Mouse (Mus musculus): ENCODE data around the gene Kdm1b. TPM values are rescaled to one million over a fixed set of nuclear protein-coding genes. Genes with fewer than 3 reads are reported as not detected.

Gene Kdm1b
- polyA plus RNA-seq, 1 experiment from 2014 or later, result 14.5 TPM

- peaks cover 11% of the 10 kb centered on the region for H3K36me3 ChIP-seq (ENCODE audit: insufficient read depth, low read length)
- no peak for ATAC-seq (ENCODE audit: low FRiP score, low TSS enrichment)
- no peaks in the 10 kb centered on the region for H3K4me1 ChIP-seq (ENCODE audit: insufficient read depth, low read length)
- no peak overlapping the region for H3K27ac ChIP-seq (ENCODE audit: low read length)
- H3K9ac ChIP-seq (replicated peaks; ENCODE audit: low read length), result no peak overlapping the region
- H3K27me3 ChIP-seq (ENCODE audit: insufficient read depth, low read length), result no peaks in the 10 kb centered on the region
- no peaks in the 10 kb centered on the region for H3K9me3 ChIP-seq (ENCODE audit: low read length)
- 54% methylated on average over 5 of the region's 5 CpGs for WGBS
- no peak overlapping the region for H3K4me2 ChIP-seq (replicated peaks; ENCODE audit: low read depth, low read length)
- H3K4me3 ChIP-seq (ENCODE audit: low read length), result no peak overlapping the region
These were observed 29.2 kb downstream of the Kdm1b start for GRCm38 (mm10) chr13:47072484-47072883.

GRCm38 (mm10) chr13:47076156-47076555, 32.9 kb downstream of the Kdm1b start:
- no peak overlapping the region for H3K4me3 ChIP-seq (ENCODE audit: low read length)
- no peak for ATAC-seq (ENCODE audit: low FRiP score, low TSS enrichment)
- H3K27ac ChIP-seq (ENCODE audit: low read length), result no peak overlapping the region
- no peak overlapping the region for H3K4me2 ChIP-seq (replicated peaks; ENCODE audit: low read depth, low read length)
- H3K9ac ChIP-seq (replicated peaks; ENCODE audit: low read length), result no peak overlapping the region
- peaks cover 11% of the 10 kb centered on the region for H3K36me3 ChIP-seq (ENCODE audit: insufficient read depth, low read length)
- WGBS, result 85% methylated on average over 5 of the region's 5 CpGs
- H3K27me3 ChIP-seq (ENCODE audit: insufficient read depth, low read length), result no peaks in the 10 kb centered on the region
- no peaks in the 10 kb centered on the region for H3K4me1 ChIP-seq (ENCODE audit: insufficient read depth, low read length)
- no peaks in the 10 kb centered on the region for H3K9me3 ChIP-seq (ENCODE audit: low read length)

GRCm38 (mm10) chr13:47077367-47077766, 34.1 kb downstream of the Kdm1b start:
- no peak for ATAC-seq (ENCODE audit: low FRiP score, low TSS enrichment)
- Histone ChIP-seq H3K4me2 (replicated peaks; ENCODE audit: low read depth, low read length) (no peak overlapping the region), H3K9ac (replicated peaks; ENCODE audit: low read length) (no peak overlapping the region), H3K4me1 (ENCODE audit: insufficient read depth, low read length) (no peaks in the 10 kb centered on the region), H3K4me3 (ENCODE audit: low read length) (no peak overlapping the region), H3K36me3 (ENCODE audit: insufficient read depth, low read length) (peaks cover 17% of the 10 kb centered on the region), H3K27ac (ENCODE audit: low read length) (no peak overlapping the region), H3K27me3 (ENCODE audit: insufficient read depth, low read length) (no peaks in the 10 kb centered on the region), H3K9me3 (ENCODE audit: low read length) (no peaks in the 10 kb centered on the region)

GRCm38 (mm10) chr13:47078799-47079198, 35.5 kb downstream of the Kdm1b start:
- 74% methylated on average over 5 of the region's 5 CpGs for WGBS
- no peak for ATAC-seq (ENCODE audit: low FRiP score, low TSS enrichment)

GRCm38 (mm10) chr13:47080905-47081505, 37.7 kb downstream of the Kdm1b start:
- 88% methylated on average over 4 of the region's 4 CpGs for WGBS
- peaks cover 17% of the 10 kb centered on the region for H3K36me3 ChIP-seq (ENCODE audit: insufficient read depth, low read length)

More at GRCm38 (mm10) chr13:47078799-47079198, 35.5 kb downstream of the Kdm1b start:
- H3K4me1 ChIP-seq (ENCODE audit: insufficient read depth, low read length), result no peaks in the 10 kb centered on the region
- H3K27ac ChIP-seq (ENCODE audit: low read length), result no peak overlapping the region
- no peak overlapping the region for H3K9ac ChIP-seq (replicated peaks; ENCODE audit: low read length)
- no peaks in the 10 kb centered on the region for H3K9me3 ChIP-seq (ENCODE audit: low read length)
- H3K36me3 ChIP-seq (ENCODE audit: insufficient read depth, low read length), result peaks cover 17% of the 10 kb centered on the region
- no peak overlapping the region for H3K4me3 ChIP-seq (ENCODE audit: low read length)
- H3K27me3 ChIP-seq (ENCODE audit: insufficient read depth, low read length), result no peaks in the 10 kb centered on the region
- no peak overlapping the region for H3K4me2 ChIP-seq (replicated peaks; ENCODE audit: low read depth, low read length)

GRCm38 (mm10) chr13:47088433-47088832, 45.1 kb downstream of the Kdm1b start:
- WGBS, result 97% methylated on average over 1 of the region's 1 CpGs
- Histone ChIP-seq H3K4me1 (ENCODE audit: insufficient read depth, low read length) (no peaks in the 10 kb centered on the region), H3K27ac (ENCODE audit: low read length) (no peak overlapping the region), H3K36me3 (ENCODE audit: insufficient read depth, low read length) (peaks cover 30% of the 10 kb centered on the region), H3K27me3 (ENCODE audit: insufficient read depth, low read length) (no peaks in the 10 kb centered on the region), H3K9me3 (ENCODE audit: low read length) (no peaks in the 10 kb centered on the region), H3K4me3 (ENCODE audit: low read length) (no peak overlapping the region), H3K9ac (replicated peaks; ENCODE audit: low read length) (no peak overlapping the region), H3K4me2 (replicated peaks; ENCODE audit: low read depth, low read length) (no peak overlapping the region)
- ATAC-seq (ENCODE audit: low FRiP score, low TSS enrichment), result no peak

More at GRCm38 (mm10) chr13:47080905-47081505, 37.7 kb downstream of the Kdm1b start:
- H3K4me1 ChIP-seq (ENCODE audit: insufficient read depth, low read length), result no peaks in the 10 kb centered on the region
- no peaks in the 10 kb centered on the region for H3K9me3 ChIP-seq (ENCODE audit: low read length)
- H3K4me2 ChIP-seq (replicated peaks; ENCODE audit: low read depth, low read length), result no peak overlapping the region
- H3K27ac ChIP-seq (ENCODE audit: low read length), result no peak overlapping the region
- H3K9ac ChIP-seq (replicated peaks; ENCODE audit: low read length), result no peak overlapping the region
- ATAC-seq (ENCODE audit: low FRiP score, low TSS enrichment), result no peak
- H3K4me3 ChIP-seq (ENCODE audit: low read length), result no peak overlapping the region
- no peaks in the 10 kb centered on the region for H3K27me3 ChIP-seq (ENCODE audit: insufficient read depth, low read length)

GRCm38 (mm10) chr13:47089271-47089670, 46.0 kb downstream of the Kdm1b start:
- no peak overlapping the region for H3K27ac ChIP-seq (ENCODE audit: low read length)
- H3K36me3 ChIP-seq (ENCODE audit: insufficient read depth, low read length), result peaks cover 38% of the 10 kb centered on the region
- 86% methylated on average over 2 of the region's 2 CpGs for WGBS
- H3K4me1 ChIP-seq (ENCODE audit: insufficient read depth, low read length), result no peaks in the 10 kb centered on the region
- no peak overlapping the region for H3K9ac ChIP-seq (replicated peaks; ENCODE audit: low read length)
- no peaks in the 10 kb centered on the region for H3K9me3 ChIP-seq (ENCODE audit: low read length)
- H3K4me3 ChIP-seq (ENCODE audit: low read length), result no peak overlapping the region
- no peak overlapping the region for H3K4me2 ChIP-seq (replicated peaks; ENCODE audit: low read depth, low read length)
- H3K27me3 ChIP-seq (ENCODE audit: insufficient read depth, low read length), result no peaks in the 10 kb centered on the region
- no peak for ATAC-seq (ENCODE audit: low FRiP score, low TSS enrichment)

- 87% methylated on average over 2 of the region's 2 CpGs for WGBS
- no peak for ATAC-seq (ENCODE audit: low FRiP score, low TSS enrichment)
- Histone ChIP-seq H3K4me3 (ENCODE audit: low read length) (no peak overlapping the region), H3K27me3 (ENCODE audit: insufficient read depth, low read length) (no peaks in the 10 kb centered on the region), H3K9ac (replicated peaks; ENCODE audit: low read length) (no peak overlapping the region), H3K36me3 (ENCODE audit: insufficient read depth, low read length) (peaks cover 47% of the 10 kb centered on the region), H3K4me2 (replicated peaks; ENCODE audit: low read depth, low read length) (no peak overlapping the region), H3K4me1 (ENCODE audit: insufficient read depth, low read length) (no peaks in the 10 kb centered on the region), H3K27ac (ENCODE audit: low read length) (no peak overlapping the region), H3K9me3 (ENCODE audit: low read length) (no peaks in the 10 kb centered on the region)
These were observed 50.5 kb downstream of the Kdm1b start for GRCm38 (mm10) chr13:47093791-47094190.

GRCm38 (mm10) chr13:47096591-47096990, 53.3 kb downstream of the Kdm1b start:
- no peak overlapping the region for H3K4me3 ChIP-seq (ENCODE audit: low read length)
- no peak for ATAC-seq (ENCODE audit: low FRiP score, low TSS enrichment)
- H3K36me3 ChIP-seq (ENCODE audit: insufficient read depth, low read length), result peaks cover 42% of the 10 kb centered on the region
- H3K9me3 ChIP-seq (ENCODE audit: low read length), result no peaks in the 10 kb centered on the region
- 86% methylated on average over 2 of the region's 2 CpGs for WGBS
- no peak overlapping the region for H3K4me2 ChIP-seq (replicated peaks; ENCODE audit: low read depth, low read length)
- H3K27me3 ChIP-seq (ENCODE audit: insufficient read depth, low read length), result no peaks in the 10 kb centered on the region
- no peaks in the 10 kb centered on the region for H3K4me1 ChIP-seq (ENCODE audit: insufficient read depth, low read length)
- H3K27ac ChIP-seq (ENCODE audit: low read length), result no peak overlapping the region
- H3K9ac ChIP-seq (replicated peaks; ENCODE audit: low read length), result no peak overlapping the region

GRCm38 (mm10) chr13:47099265-47099664, 56.0 kb downstream of the Kdm1b start:
- H3K4me2 ChIP-seq (replicated peaks; ENCODE audit: low read depth, low read length), result no peak overlapping the region
- peaks cover 14% of the 10 kb centered on the region for H3K4me1 ChIP-seq (ENCODE audit: insufficient read depth, low read length)
- no peak overlapping the region for H3K4me3 ChIP-seq (ENCODE audit: low read length)
- no peak overlapping the region for H3K9ac ChIP-seq (replicated peaks; ENCODE audit: low read length)
- H3K27me3 ChIP-seq (ENCODE audit: insufficient read depth, low read length), result no peaks in the 10 kb centered on the region
- ATAC-seq (ENCODE audit: low FRiP score, low TSS enrichment), result no peak
- no peaks in the 10 kb centered on the region for H3K9me3 ChIP-seq (ENCODE audit: low read length)
- 55% methylated on average over 7 of the region's 7 CpGs for WGBS
- no peak overlapping the region for H3K27ac ChIP-seq (ENCODE audit: low read length)
- peaks cover 32% of the 10 kb centered on the region for H3K36me3 ChIP-seq (ENCODE audit: insufficient read depth, low read length)
